Mouse (Mus musculus) left cerebral cortex, adult 18-20 months (tissue): ENCODE data around the gene Nme7. TPM values are rescaled to one million over a fixed set of nuclear protein-coding genes. Genes with fewer than 3 reads are reported as not detected.

Source experiments
- DNase-seq, 2 experiments: peaks; one replicate each; pipeline ENCODE4 v3.0.0; 2021 to 2022; ENCODE audit warnings: low spot score in 2 of 2, mixed read lengths in 1 of 2
- total RNA-seq, 2 experiments: library from RNA; stranded (reverse); gene quantifications; 2 replicates each; pipeline ENCODE4 v1.2.3; 2021

Nme7 gene
- total RNA-seq, 2 experiments from 2014 or later, result 22.2 to 23.2 TPM

DNA sequence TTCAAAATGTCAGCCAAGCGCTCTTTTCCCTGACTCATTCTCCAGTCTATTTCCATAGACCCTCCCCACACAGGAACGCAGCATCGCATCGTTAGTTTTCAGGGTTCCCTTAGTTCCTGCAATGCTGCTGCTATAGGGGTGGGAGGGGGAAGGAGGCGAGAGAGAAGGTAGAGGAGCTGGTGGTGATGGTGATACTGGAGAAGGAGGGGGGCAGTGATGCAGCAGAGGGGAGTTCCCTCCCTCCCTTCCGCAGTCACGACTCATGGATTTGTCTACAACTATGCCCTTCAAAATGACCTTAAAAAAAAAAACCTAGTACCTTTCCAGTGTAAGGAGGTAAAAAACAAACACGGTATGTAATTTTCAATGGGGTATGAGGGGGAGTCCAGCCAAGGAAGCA is 152.8 kb downstream of the Nme7 start:
- DNase-seq, result peak; percentile 55 to 60

- peak; percentile 53 to 73 for DNase-seq
Observed at GRCm38 (mm10) chr1:164457531-164458244, 153.8 kb downstream of the Nme7 start.

DNA sequence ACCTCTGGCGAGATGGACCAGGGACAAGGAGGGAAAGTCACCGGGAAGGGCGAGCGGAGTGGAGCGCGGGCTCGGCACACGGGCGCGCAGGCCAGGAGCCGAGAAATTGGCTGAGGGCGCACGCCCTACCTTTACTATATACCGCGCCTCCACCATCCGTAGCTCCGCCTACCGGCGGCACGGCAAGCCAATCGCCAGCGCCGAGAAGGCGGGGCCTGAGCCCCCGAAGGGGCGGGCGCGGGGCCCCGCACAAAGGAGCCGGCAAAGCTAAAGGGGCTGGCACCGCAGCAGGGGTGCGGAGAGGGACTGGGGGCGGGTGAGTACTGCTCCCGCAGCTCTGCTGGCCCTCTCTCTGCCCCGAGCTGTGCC is 154.3 kb downstream of the Nme7 start, which contains the start of gene Atp1b1:
Gene Atp1b1, minus strand, starts transcription at position 111 of the 369 bp plus-strand sequence.
- peak; percentile 82 to 93 for DNase-seq

GRCm38 (mm10) chr1:164458621-164459051 is 154.7 kb downstream of the Nme7 start:
- peak; percentile 59 to 62 for DNase-seq

GRCm38 (mm10) chr1:164459127-164459905 is 155.4 kb downstream of the Nme7 start:
- DNase-seq, result peak in 1 of 2 experiments; percentile 22

- peak in 1 of 2 experiments; percentile 22 for DNase-seq
Observed at GRCm38 (mm10) chr1:164460921-164461697, 157.2 kb downstream of the Nme7 start.

DNA sequence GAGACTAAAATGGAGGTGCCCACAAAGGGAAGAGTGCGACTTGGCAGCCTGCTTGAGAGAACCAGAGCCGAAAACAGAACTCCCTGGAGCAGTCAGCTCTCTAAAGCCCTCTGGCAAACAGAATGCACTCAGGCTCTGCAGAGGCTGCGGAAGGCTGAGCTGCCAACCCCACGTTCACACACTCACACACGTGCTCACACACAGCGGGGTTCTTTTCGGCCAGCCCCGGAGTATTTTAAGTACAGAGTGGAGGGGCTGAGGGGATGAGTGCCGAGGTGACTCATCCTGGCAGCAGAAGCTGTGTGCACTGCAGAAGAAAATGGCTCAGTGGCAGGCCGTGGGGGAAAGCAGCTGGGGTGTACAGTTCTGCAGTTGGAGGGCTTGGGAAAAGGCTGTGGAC is 157.8 kb downstream of the Nme7 start:
- peak; percentile 85 to 90 for DNase-seq

- no peak for DNase-seq
Observed at GRCm38 (mm10) chr1:164467406-164467805, 163.5 kb downstream of the Nme7 start.

- no peak for DNase-seq
Observed at GRCm38 (mm10) chr1:164468329-164468728, 164.4 kb downstream of the Nme7 start.

GRCm38 (mm10) chr1:164470985-164471384 is 167.1 kb downstream of the Nme7 start:
- DNase-seq, result no peak

- DNase-seq, result no peak
Observed at GRCm38 (mm10) chr1:164471632-164472031, 167.7 kb downstream of the Nme7 start.

DNA sequence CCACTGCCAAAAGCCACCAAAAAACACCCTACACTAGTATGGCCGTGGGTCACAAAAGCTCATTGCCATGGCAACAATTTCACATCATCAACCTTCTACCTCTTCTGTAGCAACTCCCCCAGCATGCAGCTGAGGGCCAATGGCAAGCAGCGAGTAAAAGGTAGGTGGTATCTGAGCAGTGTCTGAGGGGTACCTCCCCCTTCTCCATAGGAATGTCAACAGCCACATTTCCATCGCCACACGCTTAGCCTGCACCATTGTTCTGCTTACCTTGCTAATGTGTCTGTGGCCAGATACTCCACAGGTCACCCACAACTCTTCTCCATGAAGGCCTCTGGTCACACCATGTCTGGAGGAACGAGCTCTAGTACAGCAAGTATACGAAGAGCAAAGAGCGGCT is 169.5 kb downstream of the Nme7 start:
- DNase-seq, result no peak

- no peak for DNase-seq
Observed at GRCm38 (mm10) chr1:164474310-164474709, 170.4 kb downstream of the Nme7 start.

- peak in 1 of 2 experiments; percentile 31 for DNase-seq
Observed at GRCm38 (mm10) chr1:164474778-164475511, 171.0 kb downstream of the Nme7 start.

DNA sequence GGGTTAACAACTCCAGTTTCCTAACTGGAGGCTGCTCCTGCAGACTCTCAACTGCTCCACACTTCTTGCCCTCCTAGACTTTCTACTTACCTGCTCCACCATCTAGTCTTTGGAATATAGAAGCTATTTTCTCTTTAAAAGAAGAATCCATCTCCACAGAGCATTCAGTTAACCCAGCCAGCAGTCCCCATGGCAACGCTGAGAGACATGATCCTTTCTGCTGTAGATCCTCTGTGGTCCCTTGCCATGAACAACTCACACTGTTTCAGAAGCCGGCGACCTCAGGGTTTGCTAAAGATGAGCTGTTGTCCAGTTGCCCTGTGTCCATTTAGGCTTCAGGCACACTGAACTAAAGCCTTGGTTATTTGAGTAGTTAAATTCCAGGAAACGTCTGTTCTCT is 172.0 kb downstream of the Nme7 start:
- no peak for DNase-seq

DNA sequence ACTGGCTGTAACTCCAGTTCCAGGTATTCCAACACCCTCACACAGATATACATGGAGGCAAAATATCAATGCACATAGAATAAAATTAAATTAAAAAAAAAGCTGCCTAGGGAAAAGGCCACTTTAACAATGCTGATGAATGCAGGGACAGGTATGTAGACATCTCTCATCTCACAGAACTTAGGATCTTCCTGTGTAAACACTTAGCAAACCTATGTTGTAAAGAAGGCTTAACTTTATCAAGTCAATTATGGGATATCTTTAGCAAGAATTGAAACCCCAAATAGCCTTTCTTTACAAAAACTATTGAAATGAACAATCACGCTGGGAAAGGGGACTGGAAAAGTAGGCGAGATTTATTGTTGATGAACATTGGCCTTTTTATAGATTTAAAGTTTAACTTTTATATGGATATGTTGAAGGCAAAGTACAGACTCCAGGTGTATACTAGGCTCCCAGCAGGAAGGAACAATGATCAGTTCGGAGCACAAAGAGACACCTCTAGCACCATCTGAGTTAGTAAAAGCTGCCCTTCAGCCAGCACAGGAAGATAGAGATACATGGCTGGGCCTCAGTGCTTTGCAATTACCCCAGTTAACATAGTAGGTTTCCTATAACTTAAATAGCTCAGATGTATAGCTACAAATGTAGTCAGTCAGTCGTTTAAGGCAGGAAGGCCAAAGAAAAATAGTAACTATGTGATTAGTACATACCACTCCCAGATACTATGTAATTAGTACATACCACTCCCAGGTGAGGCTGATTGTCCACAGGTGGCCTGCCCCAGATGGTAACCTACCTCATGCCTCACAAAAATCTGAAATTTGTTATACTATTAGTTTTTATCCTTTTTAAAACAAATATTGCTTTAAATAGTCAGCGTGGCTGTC is 177.1 kb downstream of the Nme7 start:
- no peak for DNase-seq

DNA sequence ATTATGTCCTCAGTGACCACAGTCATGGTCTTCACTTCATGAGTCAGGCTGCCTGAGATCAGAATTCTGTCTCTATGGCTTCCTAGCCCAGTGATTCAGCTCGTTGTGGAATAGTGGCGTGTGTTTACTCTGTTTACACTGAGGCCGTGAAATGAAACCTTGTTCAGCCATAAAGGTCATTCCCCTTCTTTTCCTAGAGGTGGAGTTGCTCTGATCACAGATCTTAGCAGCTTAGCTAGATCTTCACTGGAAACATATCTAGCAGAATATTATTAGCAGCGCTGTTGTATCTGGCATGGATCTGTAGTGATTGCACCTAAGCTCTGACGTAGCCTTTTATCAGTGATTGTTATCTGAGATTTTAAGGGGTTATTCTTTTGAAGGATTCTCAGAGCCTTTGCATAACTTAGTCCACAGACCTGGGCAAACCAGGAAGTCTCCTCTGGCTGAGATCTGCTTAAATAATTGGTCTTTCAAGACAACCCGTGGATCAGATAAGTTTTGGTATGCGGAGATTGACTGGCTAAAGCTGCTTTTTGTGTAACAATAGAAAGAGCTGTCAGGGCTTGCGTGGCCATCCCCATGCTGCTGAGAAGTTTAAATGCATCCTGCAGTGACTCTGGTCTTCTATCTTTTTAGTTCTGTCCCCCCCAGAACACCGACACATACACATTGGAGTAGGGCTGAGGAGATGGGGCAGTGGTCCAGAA is 177.9 kb downstream of the Nme7 start:
- no peak for DNase-seq

- DNase-seq, result no peak
Observed at GRCm38 (mm10) chr1:164482833-164483232, 178.9 kb downstream of the Nme7 start.

- DNase-seq, result no peak
Observed at GRCm38 (mm10) chr1:164483728-164484127, 179.8 kb downstream of the Nme7 start.
